Mouse (Mus musculus) limb, embryonic 12.5 days (tissue): ENCODE measurements around the gene Osbpl3. TPM values are rescaled to one million over a fixed set of nuclear protein-coding genes. Genes with fewer than 3 reads are reported as not detected.
"Not testable (repeated sequence)": the region's sequence is repeated elsewhere in the genome, so short reads cannot be mapped to it uniquely, and the experiment has no call there.

Experiments
- ATAC-seq: fragments of 200-750 bp; cut with Nextera tagmentation; 2 replicates; pipeline ENCODE4 v1.8.0; 2017; ENCODE audit warnings: low read depth, moderate TSS enrichment; ENCODE audit not compliant: insufficient number of reproducible peaks, insufficient read depth, low FRiP score, low TSS enrichment
- H3K27ac ChIP-seq: fragments of 300-500 bp; sonication (generic); 2 replicates; pipeline ENCODE4 v1.5.1; 2016; ENCODE audit warnings: mild to moderate bottlenecking, moderate library complexity
- H3K27me3 ChIP-seq: fragments of 300-500 bp; sonication (generic); 2 replicates; pipeline ENCODE4 v1.6.1; 2016; ENCODE audit warnings: mild to moderate bottlenecking, moderate library complexity
- H3K36me3 ChIP-seq: fragments of 300-500 bp; sonication (generic); 2 replicates; pipeline ENCODE4 v1.6.1; 2016; ENCODE audit warnings: mild to moderate bottlenecking, moderate library complexity
- H3K4me1 ChIP-seq: fragments of 300-500 bp; sonication (generic); replicated peaks from 2 replicates; pipeline ENCODE4 v1.6.1; 2016
- H3K4me2 ChIP-seq: fragments of 300-500 bp; sonication (generic); 2 replicates; pipeline ENCODE4 v1.6.1; 2016; ENCODE audit warnings: mild to moderate bottlenecking, moderate library complexity
- H3K4me3 ChIP-seq: fragments of 300-500 bp; sonication (generic); replicated peaks from 2 replicates; pipeline ENCODE4 v1.5.1; 2016; ENCODE audit warnings: mild to moderate bottlenecking
- H3K9ac ChIP-seq: fragments of 300-500 bp; sonication (generic); replicated peaks from 2 replicates; pipeline ENCODE4 v1.6.1; 2016; ENCODE audit warnings: mild to moderate bottlenecking, moderate library complexity
- H3K9me3 ChIP-seq: fragments of 300-500 bp; sonication (generic); 2 replicates; pipeline ENCODE4 v1.6.1; 2016; ENCODE audit warnings: mild to moderate bottlenecking, moderate library complexity
- WGBS: fragments of 180-500 bp; shearing (Covaris S2); methylation state at CpG from one replicate; pipeline ENCODE4 v1.1.7; 2016; 5-methylcytosine and 5-hydroxymethylcytosine counted together
- polyA plus RNA-seq: library from polyadenylated mRNA; unstranded; fragments of >200 nt; fragmentation: Nextera tagmentation; extraction: Ambion mirVana; gene quantifications from 2 replicates; pipeline ENCODE4 v1.2.1, GENCODE M21; 2016

Osbpl3 gene
- polyA plus RNA-seq, 1 experiment from 2014 or later, result 18.5 TPM

DNA sequence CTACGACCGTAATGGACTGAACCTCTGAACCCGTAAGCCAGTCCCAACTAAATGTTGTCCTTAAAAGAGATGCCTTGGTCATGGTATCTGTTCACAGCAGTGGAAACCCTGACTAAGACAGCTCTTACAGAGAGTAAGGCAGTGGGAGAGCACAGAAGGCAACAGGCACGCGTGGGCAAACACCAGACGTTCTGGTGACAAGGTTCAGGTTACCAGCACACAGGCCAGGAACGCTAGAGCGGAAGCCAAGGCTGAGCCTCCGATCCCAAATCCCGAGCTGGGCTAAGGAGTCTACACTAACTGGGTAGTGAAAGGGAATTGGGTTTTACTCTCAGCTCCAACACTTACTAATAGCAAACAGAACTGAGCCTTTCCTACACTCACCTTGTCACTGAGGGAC is 3.8 kb downstream of the Osbpl3 start:
- no peak overlapping the region for H3K27ac ChIP-seq
- H3K4me1 ChIP-seq, result peaks cover 44% of the 10 kb centered on the region
- H3K36me3 ChIP-seq, result no peaks in the 10 kb centered on the region
- no peak overlapping the region for H3K4me2 ChIP-seq
- no peak overlapping the region for H3K4me3 ChIP-seq
- H3K9me3 ChIP-seq, result peaks cover 4% of the 10 kb centered on the region; the same call in 1 of the 2 replicates
- no peak for ATAC-seq
- 81% methylated on average over 10 of the region's 10 CpGs for WGBS
- no peak overlapping the region for H3K9ac ChIP-seq
- H3K27me3 ChIP-seq, result peaks cover 14% of the 10 kb centered on the region

DNA sequence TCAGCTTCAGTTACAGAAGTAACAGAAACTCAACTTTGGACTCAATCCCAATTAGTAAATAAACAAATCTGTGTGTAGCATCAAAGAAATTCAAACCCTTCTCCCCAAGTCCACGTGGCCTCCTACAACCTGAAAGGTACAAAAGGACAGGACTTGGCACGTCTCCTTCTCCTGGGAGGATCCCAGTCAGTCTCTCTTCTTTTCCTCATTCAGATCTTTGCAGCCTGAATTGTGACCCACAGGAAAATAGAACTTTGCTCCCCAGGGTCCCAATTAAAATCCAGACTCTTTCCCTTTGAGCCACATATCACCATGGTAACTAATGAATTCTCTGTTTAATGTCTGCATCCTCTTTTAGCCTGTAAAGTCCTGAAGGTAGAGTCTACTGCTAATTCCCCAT is 10.4 kb downstream of the Osbpl3 start:
- Histone ChIP-seq H3K4me3 (no peak overlapping the region), H3K9ac (no peak overlapping the region), H3K27me3 (no peaks in the 10 kb centered on the region), H3K36me3 (no peaks in the 10 kb centered on the region), H3K9me3 (peaks cover 4% of the 10 kb centered on the region; the same call in 1 of the 2 replicates), H3K4me2 (no peak overlapping the region), H3K27ac (no peak overlapping the region), H3K4me1 (0 out of 2 replicates have a peak, but pooled peaks cover 5% of the 10 kb centered on the region)
- ATAC-seq, result no peak
- WGBS, result 67% methylated on average over 2 of the region's 2 CpGs

DNA sequence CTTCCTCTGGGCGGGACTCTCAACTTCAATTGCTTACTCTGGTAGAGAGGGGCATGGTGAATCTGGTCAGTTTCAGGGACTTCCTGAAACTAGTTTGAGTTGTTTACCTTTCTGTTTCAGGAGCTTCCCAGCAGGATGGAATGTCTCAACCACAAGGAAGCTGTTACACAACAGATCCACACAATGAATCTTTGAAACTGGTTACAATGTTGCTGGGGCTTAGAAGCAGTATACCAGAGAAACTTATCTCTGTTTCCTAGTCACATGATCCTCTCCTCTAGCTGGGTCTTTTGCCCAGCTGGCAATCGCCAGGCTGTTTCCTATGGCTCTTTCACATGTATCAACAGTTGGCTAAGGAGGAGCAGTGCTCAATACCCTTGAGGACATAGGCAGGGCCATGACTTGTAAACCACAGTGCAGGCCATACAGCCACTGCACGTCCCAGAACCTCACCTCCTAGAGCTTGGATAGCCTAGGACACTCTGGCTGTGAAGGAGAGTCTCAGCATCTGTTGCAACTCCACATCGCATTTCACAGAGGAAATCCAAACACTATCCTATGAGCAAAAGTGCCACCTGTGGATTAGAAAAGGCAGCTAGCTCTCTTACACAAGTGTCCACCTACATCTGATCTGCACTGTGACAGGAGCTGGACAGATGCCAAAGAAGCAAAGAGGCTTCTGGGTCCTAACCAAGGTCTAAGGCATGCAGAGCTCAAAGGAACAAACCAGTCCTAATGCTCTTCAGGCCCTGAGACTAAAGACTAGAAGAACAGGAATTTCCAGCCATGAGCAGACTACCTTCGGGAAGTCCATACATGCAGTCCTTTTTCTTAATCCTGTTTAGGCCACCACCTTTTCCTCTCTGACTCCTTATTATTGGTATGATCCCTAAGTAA is 14.8 kb downstream of the Osbpl3 start:
- Histone ChIP-seq H3K9me3 (0 out of 2 replicates have a peak, but pooled peaks cover 3% of the 10 kb centered on the region), H3K27ac (no peak overlapping the region), H3K4me1 (0 out of 2 replicates have a peak, but pooled peaks cover 2% of the 10 kb centered on the region), H3K36me3 (no peaks in the 10 kb centered on the region), H3K4me3 (no peak overlapping the region), H3K4me2 (no peak overlapping the region), H3K9ac (no peak overlapping the region), H3K27me3 (no peaks in the 10 kb centered on the region)
- no peak for ATAC-seq
- WGBS, result 95% methylated on average over 5 of the region's 5 CpGs

DNA sequence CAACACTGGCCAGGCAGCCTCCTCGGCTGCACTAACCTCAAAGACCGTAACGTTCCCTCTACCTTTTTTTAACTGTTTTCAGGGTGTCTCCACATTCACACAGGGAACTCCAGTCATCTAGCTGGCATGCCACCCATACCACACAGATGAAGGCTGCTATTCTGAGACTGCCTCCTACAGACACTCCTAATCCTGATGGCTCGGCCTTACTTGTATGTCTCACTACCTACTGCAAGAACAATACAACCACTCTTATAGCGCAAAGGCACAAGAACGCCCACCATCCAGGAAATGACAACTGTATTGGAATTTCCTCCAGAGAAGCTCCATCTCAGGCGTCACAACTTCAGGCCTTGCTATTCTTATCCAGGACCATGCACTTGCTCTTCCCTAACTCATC is 15.8 kb downstream of the Osbpl3 start:
- H3K4me2 ChIP-seq, result no peak overlapping the region
- H3K4me3 ChIP-seq, result no peak overlapping the region
- no peak overlapping the region for H3K9ac ChIP-seq
- H3K4me1 ChIP-seq, result 0 out of 2 replicates have a peak, but pooled peaks cover 2% of the 10 kb centered on the region
- H3K27ac ChIP-seq, result no peak overlapping the region
- ATAC-seq, result no peak
- 0 out of 2 replicates have a peak, but pooled peaks cover 3% of the 10 kb centered on the region for H3K9me3 ChIP-seq
- WGBS, result 91% methylated on average over 7 of the region's 7 CpGs
- H3K36me3 ChIP-seq, result no peaks in the 10 kb centered on the region
- H3K27me3 ChIP-seq, result no peaks in the 10 kb centered on the region

DNA sequence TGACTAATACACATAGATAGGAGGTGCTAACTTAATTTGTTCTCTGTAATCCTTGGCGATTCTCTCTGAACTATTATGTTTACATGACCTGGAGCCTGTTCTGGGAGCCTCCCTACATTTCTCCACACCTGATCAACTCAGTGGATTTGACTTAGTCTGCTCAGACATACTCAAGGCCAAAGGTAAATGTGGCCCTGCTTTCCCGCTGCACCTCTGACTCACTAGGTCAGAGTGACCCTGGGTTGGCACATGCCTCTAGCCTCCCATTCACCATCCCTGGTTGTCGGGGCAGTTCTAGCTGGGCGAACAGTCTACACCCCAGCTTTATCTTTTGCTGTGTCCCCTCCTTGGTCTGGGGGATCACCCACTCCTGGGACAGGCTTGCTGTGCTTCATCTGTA is 17.1 kb downstream of the Osbpl3 start:
- WGBS, result 86% methylated on average over 4 of the region's 4 CpGs
- H3K27ac ChIP-seq, H3K9me3 ChIP-seq, H3K4me3 ChIP-seq, H3K4me2 ChIP-seq, H3K9ac ChIP-seq, ATAC-seq, H3K4me1 ChIP-seq, H3K27me3 ChIP-seq, H3K36me3 ChIP-seq: not testable (repeated sequence)

DNA sequence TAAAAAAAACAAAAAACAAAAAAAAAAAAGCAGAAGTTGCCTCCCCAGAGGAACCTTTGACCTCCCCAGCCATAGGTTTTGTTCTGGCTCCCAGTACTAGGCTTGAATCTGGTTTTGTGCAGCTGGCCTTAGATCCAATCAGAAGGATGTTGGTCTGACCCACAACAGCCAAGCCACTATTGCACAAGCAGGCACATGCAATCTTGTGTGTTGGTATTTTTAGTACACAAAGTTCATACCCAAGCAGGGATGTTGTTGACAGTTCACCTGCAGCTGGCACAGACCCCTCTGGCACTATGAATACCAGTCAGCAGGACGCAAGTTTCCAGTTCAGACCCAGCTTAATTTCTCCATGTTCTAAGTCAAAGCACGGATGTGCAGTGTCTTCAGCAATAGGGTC is 18.2 kb downstream of the Osbpl3 start:
- Histone ChIP-seq H3K9ac (no peak overlapping the region), H3K4me3 (no peak overlapping the region), H3K9me3 (0 out of 2 replicates have a peak, but pooled peaks cover 3% of the 10 kb centered on the region), H3K36me3 (no peaks in the 10 kb centered on the region), H3K27me3 (no peaks in the 10 kb centered on the region), H3K27ac (no peak overlapping the region), H3K4me1 (0 out of 2 replicates have a peak, but pooled peaks cover under 1% of the 10 kb centered on the region), H3K4me2 (no peak overlapping the region)
- WGBS, result 96% methylated on average over 2 of the region's 2 CpGs
- no peak for ATAC-seq

DNA sequence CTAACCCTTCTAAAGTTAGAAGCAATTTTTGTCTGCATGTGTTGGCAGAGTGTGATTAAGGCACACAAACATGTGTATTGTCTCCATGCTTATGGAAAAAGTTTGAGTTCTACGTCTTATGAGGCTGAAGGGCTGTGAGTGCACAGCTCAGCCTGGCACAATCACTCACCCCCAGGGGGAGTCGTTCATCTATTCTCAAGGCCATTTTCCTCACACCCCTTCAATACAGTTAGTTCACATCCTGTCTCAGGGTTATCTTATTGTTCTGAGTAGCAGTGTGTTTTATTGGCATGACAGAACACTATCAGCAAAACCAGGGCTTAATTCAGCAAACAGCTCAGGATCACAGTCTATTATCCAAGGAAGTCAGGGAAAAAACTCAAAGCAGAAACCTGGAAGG is 19.3 kb downstream of the Osbpl3 start:
- Histone ChIP-seq H3K27me3 (no peaks in the 10 kb centered on the region), H3K9me3 (0 out of 2 replicates have a peak, but pooled peaks cover 3% of the 10 kb centered on the region), H3K9ac (no peak overlapping the region), H3K36me3 (no peaks in the 10 kb centered on the region), H3K4me3 (no peak overlapping the region), H3K4me2 (no peak overlapping the region), H3K4me1 (no peaks in the 10 kb centered on the region), H3K27ac (no peak overlapping the region)
- ATAC-seq, result no peak
- 58% methylated on average over 2 of the region's 2 CpGs for WGBS

DNA sequence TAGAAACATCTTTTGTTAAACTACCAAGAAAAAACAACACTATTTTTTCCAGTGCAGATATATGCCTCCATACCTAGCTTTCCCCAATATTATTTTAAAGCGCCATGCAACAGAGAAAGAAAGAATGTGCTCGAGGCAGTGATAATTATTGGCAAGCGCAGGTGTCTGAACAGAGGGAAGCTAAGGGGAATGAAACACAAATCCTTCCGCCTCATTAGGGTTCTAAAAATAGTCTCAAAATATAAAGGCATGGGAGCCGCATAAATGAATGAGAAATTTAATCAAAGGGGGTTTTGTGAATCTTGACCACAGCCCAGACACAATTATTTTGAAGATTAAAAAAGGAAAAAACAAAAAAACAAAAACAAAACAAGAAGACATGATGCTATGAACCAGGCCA is 23.5 kb downstream of the Osbpl3 start:
- Histone ChIP-seq H3K9me3 (0 out of 2 replicates have a peak, but pooled peaks cover 3% of the 10 kb centered on the region), H3K27ac (no peak overlapping the region), H3K36me3 (no peaks in the 10 kb centered on the region), H3K4me1 (peaks cover 3% of the 10 kb centered on the region), H3K27me3 (no peaks in the 10 kb centered on the region), H3K4me2 (no peak overlapping the region), H3K9ac (no peak overlapping the region), H3K4me3 (no peak overlapping the region)
- 73% methylated on average over 5 of the region's 5 CpGs for WGBS
- no peak for ATAC-seq

DNA sequence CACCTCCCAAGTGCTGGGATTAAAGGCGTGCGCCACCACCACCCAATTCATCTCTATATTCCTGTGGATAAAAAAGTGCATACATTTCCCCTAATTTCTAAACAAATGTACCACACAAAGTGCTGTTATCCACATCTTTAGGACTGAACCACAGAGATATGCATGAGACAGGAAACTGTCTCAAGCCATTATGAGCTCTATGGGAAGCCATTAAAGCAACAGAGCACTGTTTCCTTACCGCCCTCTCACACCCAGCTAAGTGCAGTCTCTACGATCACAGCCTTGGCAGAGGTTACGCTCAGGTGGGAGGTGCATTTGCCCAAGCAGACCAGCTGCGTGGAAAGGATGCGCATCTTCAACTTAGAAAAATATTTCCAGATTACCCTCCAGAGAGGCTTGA is 26.7 kb downstream of the Osbpl3 start:
- 86% methylated on average over 7 of the region's 7 CpGs for WGBS
- Histone ChIP-seq H3K27ac (no peak overlapping the region), H3K4me3 (no peak overlapping the region), H3K4me2 (no peak overlapping the region), H3K27me3 (no peaks in the 10 kb centered on the region), H3K9me3 (no peaks in the 10 kb centered on the region), H3K36me3 (no peaks in the 10 kb centered on the region), H3K9ac (no peak overlapping the region), H3K4me1 (peaks cover 8% of the 10 kb centered on the region)
- ATAC-seq, result no peak

DNA sequence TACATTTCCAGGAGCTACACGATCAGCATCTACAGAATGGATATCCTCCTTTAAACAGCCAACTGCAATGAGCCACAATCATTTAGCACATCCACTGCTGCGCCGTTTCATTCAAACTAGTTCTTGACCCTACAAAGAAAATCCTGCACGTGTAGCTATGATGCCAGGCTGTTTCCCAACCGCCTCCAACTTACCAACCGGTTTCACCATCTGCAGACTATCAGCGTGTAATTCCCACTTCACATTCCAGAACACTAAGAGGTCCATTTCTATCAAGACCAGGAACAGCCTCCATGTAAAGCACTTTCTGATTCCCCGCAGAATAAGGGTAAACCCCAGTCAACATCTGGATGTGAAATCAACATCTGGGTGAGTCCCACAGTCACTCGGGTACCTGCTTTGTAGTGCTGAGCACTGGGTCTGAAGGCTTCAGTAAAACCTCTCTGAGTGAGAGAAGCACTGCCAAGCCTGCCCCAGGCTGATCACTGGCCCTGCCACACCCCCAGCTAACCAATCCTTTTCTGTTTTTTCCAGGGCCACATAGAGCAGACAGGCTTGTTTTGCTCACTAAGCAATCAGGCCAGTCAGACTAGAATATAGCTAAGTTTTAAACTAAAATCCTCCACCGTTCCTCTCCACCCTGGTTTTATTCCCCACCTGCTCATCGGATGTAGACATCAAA is 28.8 kb downstream of the Osbpl3 start:
- no peaks in the 10 kb centered on the region for H3K36me3 ChIP-seq
- peak overlapping the region; percentile 41; the same call in 1 of the 2 replicates for H3K27ac ChIP-seq
- no peaks in the 10 kb centered on the region for H3K27me3 ChIP-seq
- H3K4me1 ChIP-seq, result peaks cover 8% of the 10 kb centered on the region
- ATAC-seq, result no peak
- 77% methylated on average over 11 of the region's 11 CpGs for WGBS
- H3K9me3 ChIP-seq, result no peaks in the 10 kb centered on the region
- H3K9ac ChIP-seq, result 0 out of 2 replicates have a peak overlapping the region, but pooled peaks have one; percentile 18
- H3K4me2 ChIP-seq, result no peak overlapping the region
- no peak overlapping the region for H3K4me3 ChIP-seq

DNA sequence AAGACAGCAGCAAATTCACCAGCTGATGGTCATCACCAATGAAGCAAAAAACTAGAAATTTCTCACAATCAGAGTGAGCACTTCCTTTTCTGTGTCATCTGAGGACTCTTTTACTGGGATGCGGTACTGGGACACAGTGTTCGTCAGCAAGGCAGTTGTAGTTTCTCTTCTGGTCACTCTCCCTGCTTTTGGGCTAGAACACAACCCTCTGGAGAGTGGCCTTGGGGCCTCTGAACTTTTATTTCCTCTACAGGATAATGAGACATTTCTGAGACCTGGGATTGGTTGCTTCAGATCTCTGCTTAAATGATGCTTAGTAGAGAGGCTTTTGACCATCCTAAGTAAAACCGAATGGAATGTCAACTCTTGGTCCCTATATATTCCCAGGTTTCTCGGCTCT is 29.4 kb downstream of the Osbpl3 start:
- Histone ChIP-seq H3K36me3 (no peaks in the 10 kb centered on the region), H3K4me2 (no peak overlapping the region), H3K4me1 (peaks cover 8% of the 10 kb centered on the region), H3K9me3 (no peaks in the 10 kb centered on the region), H3K27me3 (no peaks in the 10 kb centered on the region), H3K27ac (no peak overlapping the region), H3K4me3 (no peak overlapping the region), H3K9ac (no peak overlapping the region)
- no peak for ATAC-seq
- WGBS, result 90% methylated on average over 4 of the region's 4 CpGs
